Mouse (Mus musculus): ENCODE measurements around the gene Ear14.

GRCm38 (mm10) chr14:51165435-51165834 lies 37.8 kb upstream of the Ear14 start:
- TF ChIP-seq POLR2A (IDR thresholded peaks at IDR 0.05; ENCODE audit: insufficient read length, low read depth), result no peak
- TF ChIP-seq E2F4 (IDR thresholded peaks at IDR 0.05; ENCODE audit: insufficient read depth), result no peak
- TF ChIP-seq MAX (IDR thresholded peaks at IDR 0.05; ENCODE audit: low read depth), result no peak
- TF ChIP-seq MYOG (IDR thresholded peaks at IDR 0.05; ENCODE audit: control insufficient read depth in 1 of 3, insufficient read depth in 1 of 3, insufficient read length in 2 of 3, low read depth in 2 of 3), result no peak
- TF ChIP-seq USF1 (IDR thresholded peaks at IDR 0.05; ENCODE audit: low read depth), result no peak

All from myocyte (in vitro differentiated cells).